Mouse (Mus musculus): Measurements from ENCODE around the gene Ap1b1. TPM values are rescaled to one million over a fixed set of nuclear protein-coding genes. Genes with fewer than 3 reads are reported as not detected.
A peak's percentile ranks its signal among the peaks of the same experiment; 100 is the strongest.

Gene Ap1b1
- polyA plus RNA-seq, 1 experiment from 2014 or later, result 77.1 TPM

DNA sequence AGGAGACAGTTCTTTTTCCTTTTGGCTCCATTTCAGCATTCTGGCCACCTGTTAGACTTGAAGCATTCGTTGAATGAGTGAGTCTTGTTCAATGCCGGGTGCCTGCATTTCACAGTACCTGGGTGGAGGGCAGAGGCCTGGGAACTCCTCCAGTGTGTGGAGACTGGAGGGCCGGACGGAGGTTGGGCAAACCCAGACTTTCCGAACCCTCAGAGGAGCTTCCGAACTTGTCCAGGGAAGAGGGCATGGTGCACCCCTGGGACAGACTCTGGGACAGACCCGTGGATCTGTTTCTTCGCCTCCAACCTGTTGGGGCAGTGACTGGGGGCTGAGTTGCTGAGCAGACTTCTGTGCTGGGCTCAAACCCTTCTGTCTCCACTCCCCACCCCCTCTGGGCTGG, 70.4 kb downstream of the Ap1b1 start:
- Histone ChIP-seq H3K27ac (no peak overlapping the region), H3K4me2 (no peak overlapping the region), H3K9me3 (replicated peaks) (no peaks in the 10 kb centered on the region), H3K27me3 (peaks cover 74% of the 10 kb centered on the region), H3K4me1 (replicated peaks) (peaks cover 34% of the 10 kb centered on the region), H3K4me3 (replicated peaks) (no peak overlapping the region), H3K36me3 (no peaks in the 10 kb centered on the region), H3K9ac (no peak overlapping the region)
- ATAC-seq (ENCODE audit: low read depth), result no peak
- 63% methylated on average over 8 of the region's 8 CpGs for whole genome bisulfite sequencing (ENCODE audit: insufficient replicate concordance)
- DNase-seq, result no peak

- Histone ChIP-seq H3K9ac (peak overlapping the region; percentile 45; the same call in 1 of the 2 replicates), H3K4me2 (peak overlapping the region; percentile 69), H3K4me3 (replicated peaks) (peak overlapping the region; percentile 55), H3K4me1 (replicated peaks) (peaks cover 38% of the 10 kb centered on the region), H3K27me3 (peaks cover 78% of the 10 kb centered on the region), H3K36me3 (no peaks in the 10 kb centered on the region), H3K9me3 (replicated peaks) (no peaks in the 10 kb centered on the region), H3K27ac (no peak overlapping the region)
- WGBS (ENCODE audit: insufficient replicate concordance), result 20% methylated on average over 8 of the region's 8 CpGs
- ATAC-seq (ENCODE audit: low read depth) (no peak), DNase-seq (no peak)
These were observed 70.9 kb downstream of the Ap1b1 start for GRCm38 (mm10) chr11:5057541-5057855.

GRCm38 (mm10) chr11:5057856-5058641, 71.4 kb downstream of the Ap1b1 start, which contains the start of gene Rasl10a:
TSS of gene Rasl10a (plus strand) at chr11:5058128.
- DNase-seq (no peak), ATAC-seq (ENCODE audit: low read depth) (no peak)
- Histone ChIP-seq H3K36me3 (no peaks in the 10 kb centered on the region), H3K9ac (peak within 1 kb of the TSS; percentile 45), H3K4me1 (replicated peaks) (peaks cover 43% of the 10 kb centered on the region), H3K9me3 (replicated peaks) (no peaks in the 10 kb centered on the region), H3K4me3 (replicated peaks) (peak within 1 kb of the TSS; percentile 55), H3K27ac (no peak within 1 kb of the TSS), H3K4me2 (peak within 1 kb of the TSS; percentile 69), H3K27me3 (peaks cover 84% of the 10 kb centered on the region)
- WGBS (ENCODE audit: insufficient replicate concordance), result 3% methylated on average over 75 of the region's 77 CpGs

DNA sequence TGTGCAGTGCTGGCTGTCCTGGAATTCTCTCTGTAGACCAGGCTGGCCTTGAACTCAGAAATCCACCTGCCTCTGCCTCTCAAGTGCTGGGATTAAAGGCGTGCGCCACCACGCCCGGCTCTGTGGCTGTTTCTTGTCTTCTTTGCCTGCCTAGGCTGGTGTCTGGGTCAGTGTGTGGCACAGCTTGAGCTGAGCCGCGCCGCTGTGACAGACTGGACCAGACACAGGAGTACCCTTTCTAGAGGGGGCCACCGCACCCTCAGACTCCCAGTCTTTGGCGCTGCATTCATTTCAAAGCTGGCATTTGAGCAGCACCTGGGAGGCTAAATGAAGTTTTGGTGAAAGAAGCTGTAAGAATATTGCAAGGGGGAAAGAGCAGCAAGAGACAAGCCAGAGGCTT, 72.2 kb downstream of the Ap1b1 start:
- Histone ChIP-seq H3K36me3 (no peaks in the 10 kb centered on the region), H3K4me2 (no peak overlapping the region; the same call in 1 of the 2 replicates), H3K9me3 (replicated peaks) (no peaks in the 10 kb centered on the region), H3K27me3 (peaks cover 91% of the 10 kb centered on the region), H3K4me1 (replicated peaks) (peaks cover 50% of the 10 kb centered on the region), H3K4me3 (replicated peaks) (0 out of 2 replicates have a peak overlapping the region, but pooled peaks have one; percentile 2), H3K27ac (no peak overlapping the region), H3K9ac (no peak overlapping the region)
- ATAC-seq (ENCODE audit: low read depth) (no peak), DNase-seq (no peak)
- 28% methylated on average over 9 of the region's 9 CpGs for WGBS (ENCODE audit: insufficient replicate concordance)

DNA sequence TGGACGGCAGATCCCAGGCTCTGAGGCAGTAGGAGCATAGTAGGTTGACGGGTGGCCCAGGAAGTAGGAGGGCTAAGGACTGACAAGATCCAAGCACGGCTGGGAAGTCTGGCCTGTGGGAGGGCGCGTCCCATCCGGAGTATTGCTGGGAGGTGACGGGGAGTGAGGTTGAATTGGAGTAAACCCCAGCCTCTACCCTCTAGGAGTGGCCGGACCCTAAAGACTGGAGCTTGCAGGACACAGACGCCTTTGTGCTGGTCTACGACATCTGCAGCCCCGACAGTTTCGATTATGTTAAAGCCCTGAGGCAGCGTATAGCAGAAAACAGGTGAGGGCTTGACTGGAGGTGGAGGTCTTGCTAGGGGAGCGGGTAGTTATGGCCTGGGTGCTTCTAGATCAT, 72.6 kb downstream of the Ap1b1 start:
- no peak overlapping the region for H3K27ac ChIP-seq
- 0 out of 2 replicates have a peak overlapping the region, but pooled peaks have one; percentile 2 for H3K4me3 ChIP-seq (replicated peaks)
- no peak overlapping the region for H3K4me2 ChIP-seq
- no peak for DNase-seq
- H3K9me3 ChIP-seq (replicated peaks), result no peaks in the 10 kb centered on the region
- peaks cover 96% of the 10 kb centered on the region for H3K27me3 ChIP-seq
- WGBS (ENCODE audit: insufficient replicate concordance), result 25% methylated on average over 14 of the region's 14 CpGs
- H3K9ac ChIP-seq, result no peak overlapping the region
- H3K4me1 ChIP-seq (replicated peaks), result peaks cover 55% of the 10 kb centered on the region
- H3K36me3 ChIP-seq, result no peaks in the 10 kb centered on the region
- no peak for ATAC-seq (ENCODE audit: low read depth)

GRCm38 (mm10) chr11:5059704-5060156, 73.1 kb downstream of the Ap1b1 start:
- Histone ChIP-seq H3K9me3 (replicated peaks) (no peaks in the 10 kb centered on the region), H3K4me2 (no peak overlapping the region), H3K4me3 (replicated peaks) (no peak overlapping the region), H3K36me3 (no peaks in the 10 kb centered on the region), H3K9ac (no peak overlapping the region), H3K4me1 (replicated peaks) (peaks cover 60% of the 10 kb centered on the region), H3K27me3 (peaks cover 100% of the 10 kb centered on the region), H3K27ac (no peak overlapping the region)
- ATAC-seq (ENCODE audit: low read depth) (no peak), DNase-seq (no peak)
- WGBS (ENCODE audit: insufficient replicate concordance), result 9% methylated on average over 27 of the region's 27 CpGs

DNA sequence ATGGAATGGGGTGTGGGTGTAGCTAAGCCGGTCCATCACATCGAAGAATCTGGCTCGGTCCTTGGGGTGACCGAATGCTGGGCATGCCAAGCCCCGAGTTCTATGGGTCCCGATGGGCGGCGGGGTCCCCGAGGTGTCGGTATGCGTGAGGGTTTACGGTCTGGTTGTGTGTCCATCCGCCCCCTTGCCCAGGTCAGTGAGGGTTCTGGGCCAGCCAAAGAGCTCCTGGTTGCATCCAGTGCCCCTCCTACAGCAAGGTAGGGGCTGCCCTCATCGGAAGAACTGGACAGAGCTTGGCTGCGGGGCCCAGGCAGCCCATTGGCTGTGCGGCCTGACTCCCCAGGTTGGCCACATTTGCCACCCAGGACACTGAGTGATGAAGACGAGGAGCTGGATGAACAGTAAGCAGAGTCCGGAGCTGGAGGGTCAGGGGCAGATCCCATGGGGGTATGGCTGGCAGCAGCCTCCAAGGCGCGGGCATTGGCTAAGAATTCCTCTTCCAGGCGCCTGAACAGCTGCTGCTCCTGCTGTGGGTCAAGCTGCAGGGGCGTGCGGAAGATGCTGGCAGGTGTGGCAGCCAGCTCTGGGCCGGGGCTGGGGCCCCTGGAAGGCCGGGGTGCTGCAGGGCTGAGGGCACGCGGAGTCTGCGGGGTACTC, 74.3 kb downstream of the Ap1b1 start:
- no peaks in the 10 kb centered on the region for H3K36me3 ChIP-seq
- H3K27me3 ChIP-seq, result peaks cover 91% of the 10 kb centered on the region
- DNase-seq (no peak), ATAC-seq (ENCODE audit: low read depth) (no peak)
- 60% methylated on average over 28 of the region's 28 CpGs for WGBS (ENCODE audit: insufficient replicate concordance)
- no peak overlapping the region for H3K27ac ChIP-seq
- H3K9ac ChIP-seq, result peak overlapping the region; percentile 56; the same call in 1 of the 2 replicates
- H3K4me3 ChIP-seq (replicated peaks), result peak overlapping the region; percentile 48
- peak overlapping the region; percentile 74 for H3K4me2 ChIP-seq
- H3K9me3 ChIP-seq (replicated peaks), result no peaks in the 10 kb centered on the region
- H3K4me1 ChIP-seq (replicated peaks), result peaks cover 69% of the 10 kb centered on the region

DNA sequence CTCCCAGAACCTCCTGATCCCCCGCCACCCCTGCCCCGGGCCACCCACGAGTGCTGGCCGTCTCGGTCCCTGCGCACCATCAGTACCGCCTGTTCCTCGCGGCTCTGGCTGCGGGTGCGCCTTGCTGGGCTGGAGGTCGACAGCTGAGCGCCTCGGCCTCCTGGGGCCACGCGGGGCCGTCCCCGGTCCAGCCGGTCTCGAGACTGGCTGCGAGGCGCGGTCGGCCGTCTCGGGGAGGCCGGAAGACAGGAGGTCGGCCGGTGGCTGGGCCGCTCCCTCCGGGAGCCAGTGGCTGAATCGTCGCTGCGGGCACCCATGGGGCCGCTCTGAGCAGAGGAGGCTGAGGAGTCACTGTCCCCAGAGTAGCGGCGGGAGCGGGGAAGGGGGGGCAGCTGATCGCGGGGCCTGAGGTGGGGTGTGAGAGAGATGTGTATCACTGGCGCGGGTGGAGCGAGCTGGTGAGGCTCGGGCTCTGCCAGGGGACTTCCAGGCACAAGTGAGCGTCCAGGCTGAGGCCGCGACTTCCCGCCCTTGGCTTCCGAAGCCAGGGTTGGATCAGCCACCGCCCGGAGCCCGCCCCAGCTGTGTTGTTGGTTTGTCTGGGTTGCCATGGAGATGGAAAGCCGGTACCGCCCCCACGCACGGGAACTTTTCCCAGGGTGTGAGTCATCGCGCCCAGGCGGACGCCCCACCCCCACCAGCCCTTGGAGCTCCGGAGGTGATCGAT, 75.0 kb downstream of the Ap1b1 start:
- Histone ChIP-seq H3K9ac (peak overlapping the region; percentile 56), H3K36me3 (no peaks in the 10 kb centered on the region), H3K4me3 (replicated peaks) (peak overlapping the region; percentile 48), H3K9me3 (replicated peaks) (no peaks in the 10 kb centered on the region), H3K4me1 (replicated peaks) (peaks cover 69% of the 10 kb centered on the region), H3K27me3 (peaks cover 84% of the 10 kb centered on the region), H3K4me2 (peak overlapping the region; percentile 74), H3K27ac (no peak overlapping the region)
- ATAC-seq (ENCODE audit: low read depth), result peak; percentile 30
- peak; percentile 70 for DNase-seq
- WGBS (ENCODE audit: insufficient replicate concordance), result 7% methylated on average over 59 of the region's 62 CpGs

GRCm38 (mm10) chr11:5062326-5062725, 75.7 kb downstream of the Ap1b1 start:
- Histone ChIP-seq H3K27ac (no peak overlapping the region), H3K9me3 (replicated peaks) (no peaks in the 10 kb centered on the region), H3K4me1 (replicated peaks) (peaks cover 76% of the 10 kb centered on the region), H3K27me3 (peaks cover 76% of the 10 kb centered on the region), H3K9ac (0 out of 2 replicates have a peak overlapping the region, but pooled peaks have one; percentile 56), H3K36me3 (0 out of 2 replicates have a peak, but pooled peaks cover under 1% of the 10 kb centered on the region), H3K4me3 (replicated peaks) (peak overlapping the region; percentile 48), H3K4me2 (peak overlapping the region; percentile 74)
- no peak for DNase-seq
- ATAC-seq (ENCODE audit: low read depth), result no peak
- 36% methylated on average over 13 of the region's 13 CpGs for WGBS (ENCODE audit: insufficient replicate concordance)

- H3K36me3 ChIP-seq, result peaks cover 6% of the 10 kb centered on the region
- H3K4me1 ChIP-seq (replicated peaks), result peaks cover 74% of the 10 kb centered on the region
- no peak for ATAC-seq (ENCODE audit: low read depth)
- WGBS (ENCODE audit: insufficient replicate concordance), result 69% methylated on average over 13 of the region's 13 CpGs
- H3K9me3 ChIP-seq (replicated peaks), result no peaks in the 10 kb centered on the region
- H3K4me3 ChIP-seq (replicated peaks), result 0 out of 2 replicates have a peak overlapping the region, but pooled peaks have one; percentile 0
- no peak overlapping the region for H3K27ac ChIP-seq
- no peak overlapping the region for H3K9ac ChIP-seq
- no peak for DNase-seq
- H3K4me2 ChIP-seq, result peak overlapping the region; percentile 74; the same call in 1 of the 2 replicates
- peaks cover 70% of the 10 kb centered on the region for H3K27me3 ChIP-seq
These were observed 76.4 kb downstream of the Ap1b1 start for GRCm38 (mm10) chr11:5062860-5063505.

All from liver, embryonic 13.5 days (tissue).